14 mouse cellular contexts compared by ENCODE assay signal in genomic region chr17:66326552-66327045, GRCm38 (mm10).
DNase-seq lines count a peak whose midpoint lies in the region; ATAC-seq and TF ChIP-seq lines count a peak whose summit lies in the region.
"Had no signal": no experiment of that assay in that cellular context is flagged by ENCODE, and none has a peak within 500 bp of the region (broad histone marks: within the 10 kb centered on the region; RNA-seq: fewer than 3 reads in every experiment).

No protein-coding gene starts in this region.

- TF ChIP-seq CTCF in liver, postnatal 0 days (IDR thresholded peaks at IDR 0.05; ENCODE audit: low read depth), result peak; percentile 31; the same call in 1 of the 2 replicates
- peak; percentile 68 for TF ChIP-seq CTCF in E14TG2a.4 (conservative IDR thresholded peaks at IDR 0.05; ENCODE audit: low read length)

- H3K36me3 ChIP-seq in heart, embryonic 12.5 days, result no peaks in the 10 kb centered on the region
- H3K36me3 ChIP-seq in liver, postnatal 0 days (replicated peaks; ENCODE audit: insufficient read depth, low read length), result no peaks in the 10 kb centered on the region
- H3K36me3 ChIP-seq in E14TG2a.4 (ENCODE audit: insufficient read depth, low read length), result no peaks in the 10 kb centered on the region
- H3K36me3 ChIP-seq: embryonic facial prominence, embryonic 10.5 days; heart, embryonic 13.5 days; liver, embryonic 15.5 days had no signal

- no peak overlapping the region for H3K9ac ChIP-seq in heart, embryonic 12.5 days
- H3K9ac ChIP-seq in liver, postnatal 0 days (replicated peaks), result no peak overlapping the region
- H3K9ac ChIP-seq: heart, embryonic 13.5 days; liver, embryonic 15.5 days had no signal

- H3K27me3 ChIP-seq in heart, embryonic 12.5 days (replicated peaks), result no peaks in the 10 kb centered on the region
- H3K27me3 ChIP-seq in liver, postnatal 0 days (ENCODE audit: insufficient read depth, low read length), result no peaks in the 10 kb centered on the region
- H3K27me3 ChIP-seq in E14TG2a.4 (ENCODE audit: insufficient read depth, low read length), result no peaks in the 10 kb centered on the region
- H3K27me3 ChIP-seq: heart, embryonic 13.5 days; liver, embryonic 15.5 days had no signal

- ATAC-seq in heart, embryonic 12.5 days (ENCODE audit: insufficient number of reproducible peaks, low FRiP score), result no peak
- no peak for ATAC-seq in liver, postnatal 0 days

- peak; percentile 82 for DNase-seq in heart, adult 11 months
- DNase-seq in liver, postnatal 0 days, result no peak
- DNase-seq in liver, result no peak
- peak; percentile 64 for DNase-seq in ZHBTc4 (ENCODE audit: low read depth, low spot score)
- no peak for DNase-seq in ovary, adult 18-20 months (ENCODE audit: low spot score)
- no peak for DNase-seq in neural tube, embryonic 10.5 days (ENCODE audit: extremely low spot score, low spot score)
- DNase-seq: kidney, postnatal 25 days; right cerebral cortex, postnatal 14 days had no signal

- H3K4me3 ChIP-seq in heart, embryonic 12.5 days, result no peak overlapping the region
- no peak overlapping the region for H3K4me3 ChIP-seq in liver, postnatal 0 days (ENCODE audit: low read depth, low read length)
- no peak overlapping the region for H3K4me3 ChIP-seq in E14TG2a.4 (replicated peaks; ENCODE audit: low read length)
- H3K4me3 ChIP-seq: embryonic facial prominence, embryonic 10.5 days; heart, embryonic 13.5 days; liver, embryonic 15.5 days had no signal

- H3K27ac ChIP-seq in heart, embryonic 12.5 days (ENCODE audit: poor library complexity, severe bottlenecking), result no peak overlapping the region
- no peak overlapping the region for H3K27ac ChIP-seq in liver, postnatal 0 days (ENCODE audit: low read depth)
- H3K27ac ChIP-seq: embryonic facial prominence, embryonic 10.5 days; heart, embryonic 13.5 days; liver, embryonic 15.5 days had no signal

- no peak for TF ChIP-seq EP300 in liver, postnatal 0 days (IDR thresholded peaks at IDR 0.05; ENCODE audit: low read depth)

- H3K4me2 ChIP-seq in heart, embryonic 12.5 days, result no peak overlapping the region
- no peak overlapping the region for H3K4me2 ChIP-seq in liver, postnatal 0 days (ENCODE audit: low read depth, low read length)
- H3K4me2 ChIP-seq: heart, embryonic 13.5 days; liver, embryonic 15.5 days; midbrain, embryonic 11.5 days had no signal

- peaks cover 6% of the 10 kb centered on the region; the same call in 1 of the 2 replicates for H3K9me3 ChIP-seq in heart, embryonic 12.5 days (replicated peaks)
- no peaks in the 10 kb centered on the region for H3K9me3 ChIP-seq in liver, postnatal 0 days (ENCODE audit: low read length)
- H3K9me3 ChIP-seq in E14TG2a.4 (ENCODE audit: low read length), result peaks cover 20% of the 10 kb centered on the region
- H3K9me3 ChIP-seq: embryonic facial prominence, embryonic 10.5 days; heart, embryonic 13.5 days; liver, embryonic 15.5 days had no signal

- 87% methylated on average over 5 of the region's 5 CpGs for WGBS in heart, embryonic 12.5 days
- WGBS in liver, postnatal 0 days (ENCODE audit: insufficient replicate concordance), result 75% methylated on average over 5 of the region's 5 CpGs

- H3K4me1 ChIP-seq in heart, embryonic 12.5 days (replicated peaks), result peaks cover 6% of the 10 kb centered on the region
- no peaks in the 10 kb centered on the region for H3K4me1 ChIP-seq in liver, postnatal 0 days (ENCODE audit: insufficient read depth)
- peaks cover 43% of the 10 kb centered on the region for H3K4me1 ChIP-seq in E14TG2a.4 (replicated peaks; ENCODE audit: low read depth, low read length)
- H3K4me1 ChIP-seq: liver, embryonic 15.5 days had no signal

Comparison
In these comparisons a context has a peak if more than half of its experiments do, and no peak if none do; other contexts are left out.
1. DNase-seq: peak in heart, adult 11 months (single experiment) and ZHBTc4 (single experiment); none in liver, postnatal 0 days (single experiment), liver (single experiment), ovary, adult 18-20 months (single experiment) and neural tube, embryonic 10.5 days (single experiment).